In the genomic region with DNA sequence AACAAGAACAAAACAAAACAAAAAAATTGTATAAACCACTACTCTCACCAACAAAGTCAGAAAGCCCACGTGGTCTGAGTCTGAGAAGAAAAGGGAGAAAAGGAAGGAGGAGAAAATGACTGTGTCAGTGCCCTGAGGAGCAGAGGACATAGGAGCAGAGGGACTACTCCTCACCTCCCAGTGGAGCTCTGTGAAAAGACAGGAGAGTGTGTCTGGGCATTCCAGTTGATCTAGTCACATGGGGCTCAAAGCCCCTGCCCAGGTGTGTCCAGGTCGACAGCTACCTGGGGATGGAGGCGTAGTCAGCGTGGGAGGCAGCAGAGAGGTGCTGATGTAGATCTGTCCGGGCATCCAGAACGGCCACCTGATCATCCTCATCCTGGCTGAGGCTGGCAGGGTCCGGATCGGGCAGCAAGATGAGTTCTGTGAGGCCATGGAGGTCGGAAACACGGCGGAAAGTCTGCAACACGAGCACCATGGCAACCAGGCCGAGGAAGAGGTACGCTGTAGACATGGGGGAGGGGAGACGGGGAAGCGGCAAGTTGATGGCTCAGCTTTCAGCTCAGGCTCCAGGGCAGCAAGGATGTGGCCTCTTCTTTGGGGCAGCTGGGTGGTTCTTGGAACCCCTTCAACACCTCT, we compare ENCODE assay signal across 10 mouse cellular contexts. TPM values are rescaled to one million over a fixed set of nuclear protein-coding genes. Genes with fewer than 3 reads are reported as not detected.
A peak's percentile ranks its signal among the peaks of the same experiment; 100 is the strongest.
DNase-seq lines count a peak whose midpoint lies in the region; ATAC-seq lines count a peak whose summit lies in the region.
"Had no signal": no experiment of that assay in that cellular context is flagged by ENCODE, and none has a peak within 500 bp of the region (broad histone marks: within the 10 kb centered on the region; RNA-seq: fewer than 3 reads in every experiment).

No protein-coding gene starts in this region.

- no peaks in the 10 kb centered on the region for H3K9me3 ChIP-seq in limb, embryonic 11.5 days (ENCODE audit: control insufficient read depth, low read length)

- ATAC-seq in limb, embryonic 11.5 days (ENCODE audit: insufficient number of reproducible peaks, low FRiP score, low TSS enrichment, low read depth): 0 out of 2 replicates have a peak, but pooled peaks have one; percentile 44
- ATAC-seq: activated CD4-positive, CD25-positive, alpha-beta regulatory T cell, adult 4 months had no signal

- H3K27ac ChIP-seq in limb, embryonic 11.5 days (replicated peaks; ENCODE audit: low read depth, low read length): no peak overlapping the region

- peak overlapping the region; percentile 29; the same call in 1 of the 2 replicates for H3K4me2 ChIP-seq in limb, embryonic 11.5 days (ENCODE audit: low read depth, severe bottlenecking)
- H3K4me2 ChIP-seq: heart, embryonic 12.5 days had no signal

- no peaks in the 10 kb centered on the region for H3K36me3 ChIP-seq in limb, embryonic 11.5 days (ENCODE audit: control insufficient read depth, insufficient read depth, low read length)

- peaks cover 5% of the 10 kb centered on the region for H3K4me1 ChIP-seq in limb, embryonic 11.5 days (ENCODE audit: control insufficient read depth, insufficient read depth, low read length)

- 10% methylated on average over 16 of the region's 16 CpGs for WGBS in limb, embryonic 11.5 days

- H3K9ac ChIP-seq in limb, embryonic 11.5 days (ENCODE audit: low read length): no peak overlapping the region
- H3K9ac ChIP-seq: heart, embryonic 12.5 days had no signal

- no peaks in the 10 kb centered on the region for H3K27me3 ChIP-seq in limb, embryonic 11.5 days (ENCODE audit: control insufficient read depth, insufficient read depth, low read length)

- H3K4me3 ChIP-seq in limb, embryonic 11.5 days (ENCODE audit: low read depth, low read length): no peak overlapping the region
- H3K4me3 ChIP-seq: heart, embryonic 12.5 days had no signal

- peak; percentile 80 for DNase-seq in embryo, embryonic 10 days (ENCODE audit: low spot score)
- DNase-seq in embryo, embryonic 9.5 days (ENCODE audit: extremely low spot score): no peak
- peak; percentile 42 for DNase-seq in thymus, postnatal 4 days
- no peak for DNase-seq in thymus, postnatal 10 days (ENCODE audit: low spot score in 2 of 2)
- DNase-seq in limb, embryonic 11.5 days (ENCODE audit: low spot score): peak; percentile 62
- DNase-seq in adrenal gland, adult (ENCODE audit: inconsistent age in 2 of 2, low spot score in 1 of 2): no peak
- DNase-seq in gastrocnemius, adult 8-10 months (ENCODE audit: low spot score in 2 of 2): no peak
- no peak for DNase-seq in cerebellum, adult 9-11 months

RNA-seq across cellular contexts. Expression of a gene that starts 7.4 kb away (rescaled TPM):
- polyA plus RNA-seq in limb, embryonic 11.5 days (2014; fragmentation: Nextera tagmentation; extraction: Ambion mirVana): 0.37 and 0.38 TPM in 2 replicates
- under 1 TPM; 0.39 to 0.63 (median 0.49) TPM for total RNA-seq in gastrocnemius, adult 8-10 months (2022)

RNA-seq across cellular contexts. Expression of a gene that starts 11.0 kb away (rescaled TPM):
- polyA plus RNA-seq in limb, embryonic 11.5 days (2014; fragmentation: Nextera tagmentation; extraction: Ambion mirVana): 0.16 and 0.45 TPM in 2 replicates
- under 1 TPM in 2 of 4 experiments, not detected in 2; 0.13 to 0.68 TPM for total RNA-seq in gastrocnemius, adult 8-10 months (2022)

RNA-seq across cellular contexts. Expression of a gene that starts 13.3 kb away (rescaled TPM):
- polyA plus RNA-seq in limb, embryonic 11.5 days (2014; fragmentation: Nextera tagmentation; extraction: Ambion mirVana): 90.8 and 101 TPM in 2 replicates
- 10 to 100 TPM; 36.9 to 39.3 (median 38.4) TPM for total RNA-seq in gastrocnemius, adult 8-10 months (2022)

RNA-seq across cellular contexts. Expression of a gene that starts 23.4 kb away (rescaled TPM):
- polyA plus RNA-seq in limb, embryonic 11.5 days (2014; fragmentation: Nextera tagmentation; extraction: Ambion mirVana): 1.4 and 2.3 TPM in 2 replicates
- under 1 TPM in 3 of 4 experiments, not detected in 1; 0.44 to 0.85 (median 0.79) TPM for total RNA-seq in gastrocnemius, adult 8-10 months (2022)

RNA-seq across cellular contexts. Expression of a gene that starts 44.4 kb away (rescaled TPM):
- 336 and 340 TPM in 2 replicates for polyA plus RNA-seq in limb, embryonic 11.5 days (2014; fragmentation: Nextera tagmentation; extraction: Ambion mirVana)
- total RNA-seq in gastrocnemius, adult 8-10 months (2022): 100 to 1,000 TPM; 168 to 274 (median 229) TPM

Comparison
In these comparisons a context has a peak if more than half of its experiments do, and no peak if none do; other contexts are left out.
1. DNase-seq: peak in embryo, embryonic 10 days (single experiment), thymus, postnatal 4 days (single experiment) and limb, embryonic 11.5 days (single experiment); none in embryo, embryonic 9.5 days (single experiment), thymus, postnatal 10 days (0 of 2), adrenal gland, adult (0 of 2), gastrocnemius, adult 8-10 months (0 of 2) and cerebellum, adult 9-11 months (single experiment).